Mouse (Mus musculus) small intestine, adult 2 months (tissue): Measurements from ENCODE around the gene Cad.

ENCODE experiments used
- CTCF ChIP-seq: fragments of 200-500 bp; IDR thresholded peaks from 2 replicates; pipeline ENCODE4 v1.5.1; 2012; ENCODE audit warnings: low read depth, mild to moderate bottlenecking, control low read depth, inconsistent platforms, low read length, moderate library complexity, mixed read lengths; ENCODE audit not compliant: insufficient replicate concordance, insufficient read length; ENCODE audit errors: extremely low read depth
- POLR2A ChIP-seq: fragments of 200-500 bp; IDR thresholded peaks from 2 replicates; pipeline ENCODE4 v1.6.1; 2012; ENCODE audit warnings: low read depth, mild to moderate bottlenecking, control low read depth, inconsistent platforms, low read length, moderate library complexity

DNA sequence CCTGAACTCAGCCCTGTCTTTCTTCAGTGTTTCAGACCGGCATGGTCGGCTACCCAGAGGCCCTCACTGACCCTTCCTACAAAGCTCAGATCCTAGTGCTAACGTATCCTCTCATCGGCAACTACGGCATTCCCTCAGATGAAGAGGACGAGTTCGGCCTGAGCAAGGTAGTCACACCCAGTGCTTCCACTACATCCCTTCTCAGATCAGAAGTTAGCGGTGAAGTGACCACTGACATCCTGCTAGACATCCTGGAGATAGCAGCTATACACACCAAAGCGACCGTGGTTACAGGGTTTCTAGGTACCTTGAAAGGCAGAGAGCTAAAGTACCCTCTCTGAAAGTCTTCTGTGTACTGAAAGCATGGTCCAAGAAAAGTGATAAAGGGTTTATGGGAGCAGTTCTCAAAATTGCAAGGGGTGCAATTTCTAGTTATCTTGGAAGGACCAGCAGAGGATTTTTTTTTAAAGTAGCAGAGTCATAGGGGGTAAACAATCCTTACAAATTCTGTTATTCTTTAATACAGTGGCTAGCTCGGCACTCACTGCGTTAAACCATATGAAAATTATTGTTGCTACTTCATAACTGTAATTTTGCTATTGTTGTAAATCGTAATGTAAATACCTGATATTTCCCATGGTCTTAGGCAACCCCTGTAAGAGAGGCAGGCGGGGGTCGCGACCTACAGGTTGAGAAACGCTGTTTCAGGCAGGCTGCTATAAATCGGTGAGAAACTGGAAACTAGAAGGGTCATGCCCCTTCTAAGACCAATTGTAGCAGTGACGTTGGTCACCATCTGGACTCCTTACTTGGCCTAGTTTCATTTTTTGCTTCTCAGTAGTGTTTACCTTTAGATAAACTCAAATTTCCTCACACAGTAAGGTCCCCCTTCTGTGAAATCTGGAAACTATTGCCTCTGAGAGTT lies 898 bp downstream of the Cad start:
- TF ChIP-seq CTCF (no peak), POLR2A (no peak)
